Mouse (Mus musculus): ENCODE measurements around the gene Capn3.
A peak's percentile ranks its signal among the peaks of the same experiment; 100 is the strongest.

Capn3 gene

GRCm38 (mm10) chr2:120455719-120456118, at the start of gene Capn3:
Capn3 (plus strand) TSS chr2:120456019.
- no peak for DNase-seq

- no peak for DNase-seq
These were observed 44.7 kb upstream of the Capn3 start for GRCm38 (mm10) chr2:120411096-120411628.

GRCm38 (mm10) chr2:120414113-120414512, 41.7 kb upstream of the Capn3 start:
- DNase-seq: no peak

GRCm38 (mm10) chr2:120414738-120415414, 40.9 kb upstream of the Capn3 start:
- no peak for DNase-seq

GRCm38 (mm10) chr2:120424386-120424785, 31.4 kb upstream of the Capn3 start:
- no peak for DNase-seq

GRCm38 (mm10) chr2:120444486-120444885, 11.3 kb upstream of the Capn3 start:
- DNase-seq: no peak

- DNase-seq: no peak
These were observed 9.4 kb upstream of the Capn3 start for GRCm38 (mm10) chr2:120446373-120446772.

GRCm38 (mm10) chr2:120447306-120447705, 8.5 kb upstream of the Capn3 start:
- DNase-seq: no peak

GRCm38 (mm10) chr2:120450724-120451123, 5.1 kb upstream of the Capn3 start:
- no peak for DNase-seq

- DNase-seq: no peak
These were observed 3.2 kb upstream of the Capn3 start for GRCm38 (mm10) chr2:120452600-120452999.

GRCm38 (mm10) chr2:120454987-120455386, 832 bp upstream of the Capn3 start:
- no peak for DNase-seq

GRCm38 (mm10) chr2:120460216-120460615, 4.4 kb downstream of the Capn3 start:
- DNase-seq: no peak

- DNase-seq: no peak
These were observed 7.5 kb downstream of the Capn3 start for GRCm38 (mm10) chr2:120463328-120463727.

GRCm38 (mm10) chr2:120464091-120464490, 8.3 kb downstream of the Capn3 start:
- DNase-seq: no peak

GRCm38 (mm10) chr2:120464732-120465396, 9.0 kb downstream of the Capn3 start:
- DNase-seq: no peak

GRCm38 (mm10) chr2:120465397-120465785, 9.6 kb downstream of the Capn3 start:
- DNase-seq: no peak

- DNase-seq: no peak
These were observed 12.2 kb downstream of the Capn3 start for GRCm38 (mm10) chr2:120468011-120468410.

- DNase-seq: no peak
These were observed 13.4 kb downstream of the Capn3 start for GRCm38 (mm10) chr2:120469220-120469619.

- no peak for DNase-seq
These were observed 13.9 kb downstream of the Capn3 start for GRCm38 (mm10) chr2:120469715-120470114.

GRCm38 (mm10) chr2:120470856-120471255, 15.0 kb downstream of the Capn3 start:
- no peak for DNase-seq

- DNase-seq: peak; percentile 7
These were observed 20.7 kb downstream of the Capn3 start for GRCm38 (mm10) chr2:120476277-120477087.

GRCm38 (mm10) chr2:120478600-120478999, 22.8 kb downstream of the Capn3 start:
- DNase-seq: peak; percentile 68

- DNase-seq: no peak
These were observed 26.1 kb downstream of the Capn3 start for GRCm38 (mm10) chr2:120481921-120482320.

Measured in embryo, embryonic 11 days (tissue).